Mouse (Mus musculus) cerebellum, adult 2 months (tissue): ENCODE data around the gene Fgfrl1. TPM values are rescaled to one million over a fixed set of nuclear protein-coding genes. Genes with fewer than 3 reads are reported as not detected.

Source experiments
- DNase-seq, 2 experiments: peaks; one replicate each; pipeline ENCODE4 v3.0.0; 2021
- H3K27ac ChIP-seq: fragments of 200-500 bp; 2 replicates; pipeline ENCODE4 v1.5.1; 2012; ENCODE audit warnings: low read length, control low read depth, inconsistent platforms; ENCODE audit not compliant: insufficient read depth
- H3K27me3 ChIP-seq: fragments of 200-500 bp; 2 replicates; pipeline ENCODE4 v1.6.1; 2012; ENCODE audit warnings: inconsistent platforms, mild to moderate bottlenecking, low read length, moderate library complexity; ENCODE audit not compliant: control insufficient read depth, insufficient read depth
- H3K4me1 ChIP-seq: fragments of 200-500 bp; 2 replicates; pipeline ENCODE4 v1.6.1; 2011; ENCODE audit warnings: low read length; ENCODE audit not compliant: control insufficient read depth, insufficient read depth
- H3K4me3 ChIP-seq: fragments of 200-500 bp; replicated peaks from 2 replicates; pipeline ENCODE3; 2011; ENCODE audit warnings: mild to moderate bottlenecking, low read depth, low read length, control low read depth; ENCODE audit not compliant: insufficient read depth
- CTCF ChIP-seq: fragments of 200-500 bp; IDR thresholded peaks from 2 replicates; pipeline ENCODE4 v1.5.1; 2011; ENCODE audit warnings: low read depth, mild to moderate bottlenecking, control low read depth, low read length, moderate library complexity, borderline replicate concordance; ENCODE audit not compliant: insufficient read depth
- POLR2A ChIP-seq: fragments of 200-500 bp; IDR thresholded peaks from 2 replicates; pipeline ENCODE4 v1.6.1; 2011; ENCODE audit warnings: low read length, control low read depth, borderline replicate concordance; ENCODE audit not compliant: insufficient read depth
- WGBS: fragments of 180-500 bp; shearing (Covaris S2); methylation state at CpG from one replicate; pipeline ENCODE4 v1.1.7; 2018; 5-methylcytosine and 5-hydroxymethylcytosine counted together
- polyA plus RNA-seq: library from polyadenylated mRNA; depleted of rRNA; stranded (reverse); fragments of >200 nt; gene quantifications from 2 replicates; pipeline ENCODE4 v1.2.3, GENCODE M21; 2012

Gene Fgfrl1
- polyA plus RNA-seq, 1 experiment, result 35.8 TPM

- Histone ChIP-seq H3K4me3 (peak within 1 kb of the TSS; percentile 65), H3K27ac (peak within 1 kb of the TSS; percentile 92), H3K4me1 (peaks cover 7% of the 10 kb centered on the region; the same call in 1 of the 2 replicates), H3K27me3 (no peaks in the 10 kb centered on the region)
- DNase-seq, result peak; percentile 90 to 91
- TF ChIP-seq CTCF, result peak; percentile 60; the same call in 1 of the 2 replicates
- peak; percentile 85 for TF ChIP-seq POLR2A
- 3% methylated on average over 43 of the region's 43 CpGs for WGBS
Observed at GRCm38 (mm10) chr5:108668977-108669936, 22.9 kb upstream of the Fgfrl1 start, which contains the start of gene Dgkq. TSS of gene Dgkq (minus strand) at chr5:108669672.

GRCm38 (mm10) chr5:108669986-108670385 is 22.2 kb upstream of the Fgfrl1 start:
- H3K4me3 ChIP-seq, result peak overlapping the region; percentile 65
- 0 out of 2 replicates have a peak overlapping the region, but pooled peaks have one; percentile 92 for H3K27ac ChIP-seq
- TF ChIP-seq CTCF (no peak), POLR2A (no peak)
- H3K27me3 ChIP-seq, result no peaks in the 10 kb centered on the region
- WGBS, result 74% methylated on average over 9 of the region's 9 CpGs
- H3K4me1 ChIP-seq, result peaks cover 7% of the 10 kb centered on the region; the same call in 1 of the 2 replicates
- DNase-seq, result no peak

GRCm38 (mm10) chr5:108670785-108671184 is 21.4 kb upstream of the Fgfrl1 start:
- Histone ChIP-seq H3K27me3 (no peaks in the 10 kb centered on the region), H3K4me3 (no peak overlapping the region), H3K4me1 (peaks cover 7% of the 10 kb centered on the region; the same call in 1 of the 2 replicates), H3K27ac (no peak overlapping the region)
- DNase-seq, result no peak
- TF ChIP-seq POLR2A (no peak), CTCF (peak; percentile 47; the same call in 1 of the 2 replicates)

GRCm38 (mm10) chr5:108671757-108672156 is 20.4 kb upstream of the Fgfrl1 start:
- no peak for TF ChIP-seq CTCF
- no peak for TF ChIP-seq POLR2A
- Histone ChIP-seq H3K4me3 (no peak overlapping the region), H3K4me1 (peaks cover 7% of the 10 kb centered on the region; the same call in 1 of the 2 replicates), H3K27ac (no peak overlapping the region), H3K27me3 (no peaks in the 10 kb centered on the region)
- no peak for DNase-seq
- 92% methylated on average over 12 of the region's 12 CpGs for WGBS

GRCm38 (mm10) chr5:108674624-108675023 is 17.6 kb upstream of the Fgfrl1 start:
- Histone ChIP-seq H3K4me3 (no peak overlapping the region), H3K27ac (no peak overlapping the region), H3K27me3 (no peaks in the 10 kb centered on the region), H3K4me1 (peaks cover 17% of the 10 kb centered on the region)
- DNase-seq, result no peak
- WGBS, result 80% methylated on average over 2 of the region's 2 CpGs
- TF ChIP-seq POLR2A (no peak), CTCF (no peak)

GRCm38 (mm10) chr5:108675251-108675816 is 16.8 kb upstream of the Fgfrl1 start, which contains the start of gene Slc26a1:
TSS of gene Slc26a1 (minus strand) at chr5:108675569.
- 84% methylated on average over 9 of the region's 9 CpGs for WGBS
- TF ChIP-seq CTCF (no peak), POLR2A (no peak)

GRCm38 (mm10) chr5:108676772-108677498 is 15.2 kb upstream of the Fgfrl1 start:
- peak overlapping the region; percentile 57 for H3K4me3 ChIP-seq
- H3K4me1 ChIP-seq, result peaks cover 14% of the 10 kb centered on the region
- no peak for DNase-seq
- H3K27ac ChIP-seq, result peak overlapping the region; percentile 62
- TF ChIP-seq POLR2A, result no peak
- TF ChIP-seq CTCF, result 0 out of 2 replicates have a peak, but pooled peaks have one; percentile 11
- no peaks in the 10 kb centered on the region for H3K27me3 ChIP-seq
- 17% methylated on average over 5 of the region's 5 CpGs for WGBS

More at GRCm38 (mm10) chr5:108675251-108675816, 16.8 kb upstream of the Fgfrl1 start, which contains the start of gene Slc26a1:
- H3K4me1 ChIP-seq, result peaks cover 14% of the 10 kb centered on the region
- H3K27ac ChIP-seq, result no peak within 1 kb of the TSS
- DNase-seq, result no peak
- H3K4me3 ChIP-seq, result no peak within 1 kb of the TSS
- no peaks in the 10 kb centered on the region for H3K27me3 ChIP-seq
